In the genomic region with DNA sequence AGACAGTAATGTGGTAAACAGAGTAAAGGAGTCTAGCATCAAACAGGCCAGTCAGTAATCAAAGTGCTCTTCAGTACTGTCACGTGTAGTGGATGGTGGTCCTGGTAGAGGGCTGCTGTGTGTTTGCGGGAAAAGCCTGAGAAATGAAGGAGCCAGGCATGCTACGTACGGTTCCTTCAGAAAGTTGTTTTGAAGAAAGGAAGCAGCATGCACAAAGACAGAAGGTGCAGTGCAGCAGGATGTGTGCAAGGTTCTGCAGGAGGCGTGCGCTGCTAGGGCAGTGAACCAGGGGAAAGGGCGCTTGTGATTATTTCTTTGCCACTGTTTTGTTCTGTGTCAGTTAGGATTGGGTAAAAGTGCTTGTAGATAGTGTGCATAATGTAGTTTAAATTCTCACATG, we compare ENCODE assay signal across 22 mouse cellular contexts. TPM values are rescaled to one million over a fixed set of nuclear protein-coding genes. Genes with fewer than 3 reads are reported as not detected.
DNase-seq lines count a peak whose midpoint lies in the region; ATAC-seq and TF ChIP-seq lines count a peak whose summit lies in the region.
"Had no signal": no experiment of that assay in that cellular context is flagged by ENCODE, and none has a peak within 500 bp of the region (broad histone marks: within the 10 kb centered on the region; RNA-seq: fewer than 3 reads in every experiment).

No protein-coding gene starts in this region.

- H3K4me3 ChIP-seq in hindbrain, embryonic 13.5 days, result no peak overlapping the region
- H3K4me3 ChIP-seq in hindbrain, embryonic 12.5 days, result no peak overlapping the region
- no peak overlapping the region for H3K4me3 ChIP-seq in olfactory bulb, adult 2 months (ENCODE audit: insufficient read depth, low read depth, low read length)
- H3K4me3 ChIP-seq: kidney, embryonic 15.5 days; limb, embryonic 13.5 days; liver, embryonic 13.5 days; lung, embryonic 15.5 days; midbrain, embryonic 12.5 days had no signal

- no peaks in the 10 kb centered on the region for H3K9me3 ChIP-seq in hindbrain, embryonic 13.5 days
- no peaks in the 10 kb centered on the region for H3K9me3 ChIP-seq in hindbrain, embryonic 12.5 days (replicated peaks)
- H3K9me3 ChIP-seq: kidney, embryonic 15.5 days; limb, embryonic 13.5 days; liver, embryonic 13.5 days; lung, embryonic 15.5 days; midbrain, embryonic 12.5 days had no signal

- H3K36me3 ChIP-seq in hindbrain, embryonic 13.5 days, result peaks cover 6% of the 10 kb centered on the region; the same call in 1 of the 2 replicates
- peaks cover 8% of the 10 kb centered on the region; the same call in 1 of the 2 replicates for H3K36me3 ChIP-seq in hindbrain, embryonic 12.5 days
- H3K36me3 ChIP-seq: liver, embryonic 13.5 days; lung, embryonic 15.5 days had no signal

- TF ChIP-seq CTCF in olfactory bulb, adult 2 months (IDR thresholded peaks at IDR 0.05; ENCODE audit: insufficient read depth, low read depth, low read length), result no peak

- H3K4me2 ChIP-seq in hindbrain, embryonic 13.5 days, result no peak overlapping the region
- H3K4me2 ChIP-seq in hindbrain, embryonic 12.5 days (replicated peaks), result no peak overlapping the region
- H3K4me2 ChIP-seq: kidney, embryonic 15.5 days; limb, embryonic 13.5 days; liver, embryonic 13.5 days; lung, embryonic 15.5 days; midbrain, embryonic 12.5 days had no signal

- no peak overlapping the region for H3K27ac ChIP-seq in hindbrain, embryonic 13.5 days
- H3K27ac ChIP-seq in hindbrain, embryonic 12.5 days, result no peak overlapping the region
- H3K27ac ChIP-seq in olfactory bulb, adult 2 months (ENCODE audit: insufficient read depth, low read depth, low read length), result peak overlapping the region; percentile 22; the same call in 1 of the 2 replicates
- H3K27ac ChIP-seq: kidney, embryonic 15.5 days; limb, embryonic 13.5 days; liver, embryonic 13.5 days; lung, embryonic 15.5 days; midbrain, embryonic 12.5 days had no signal

- peak; percentile 37 to 51 for DNase-seq in CD8-positive naive resting alpha-beta T cell, adult 2 months (ENCODE audit: low read depth in 2 of 2, low spot score in 2 of 2)
- DNase-seq in thymus, postnatal 25 days, result peak; percentile 67
- no peak for DNase-seq in gastrocnemius, postnatal 36 days
- DNase-seq in left cerebral cortex, adult 11 months (ENCODE audit: low spot score), result no peak
- DNase-seq in heart, postnatal 10 days, result no peak
- DNase-seq: cerebellum, adult 18-20 months; cerebellum, postnatal 36 days; gastrocnemius, postnatal 14 days; liver, embryonic 13.5 days; right cerebral cortex, postnatal 14 days; spleen, adult 18-20 months had no signal

- H3K9ac ChIP-seq in hindbrain, embryonic 13.5 days, result peak overlapping the region; percentile 24; the same call in 1 of the 2 replicates
- no peak overlapping the region for H3K9ac ChIP-seq in hindbrain, embryonic 12.5 days
- H3K9ac ChIP-seq: kidney, embryonic 15.5 days; limb, embryonic 13.5 days; liver, embryonic 13.5 days; lung, embryonic 15.5 days; midbrain, embryonic 12.5 days had no signal

- peaks cover 31% of the 10 kb centered on the region for H3K4me1 ChIP-seq in hindbrain, embryonic 13.5 days (replicated peaks)
- H3K4me1 ChIP-seq in hindbrain, embryonic 12.5 days, result peaks cover 17% of the 10 kb centered on the region
- H3K4me1 ChIP-seq in olfactory bulb, adult 2 months (ENCODE audit: control insufficient read depth, insufficient read depth, low read length), result peaks cover 32% of the 10 kb centered on the region

- ATAC-seq in hindbrain, embryonic 13.5 days (ENCODE audit: low FRiP score), result no peak
- no peak for ATAC-seq in hindbrain, embryonic 12.5 days (ENCODE audit: low FRiP score)
- ATAC-seq: intestine, embryonic 16.5 days; Patski had no signal

- intact Hi-C loops in gastrocnemius, postnatal 36 days (cut with DNase I), result no loop called here
- intact Hi-C loops in heart, postnatal 10 days (cut with DNase I), result no loop called here

- H3K27me3 ChIP-seq in hindbrain, embryonic 13.5 days, result no peaks in the 10 kb centered on the region
- H3K27me3 ChIP-seq in hindbrain, embryonic 12.5 days, result no peaks in the 10 kb centered on the region
- H3K27me3 ChIP-seq: kidney, embryonic 15.5 days; limb, embryonic 13.5 days; liver, embryonic 13.5 days; lung, embryonic 15.5 days; midbrain, embryonic 12.5 days; Patski had no signal

- no peak for TF ChIP-seq POLR2A in olfactory bulb, adult 2 months (IDR thresholded peaks at IDR 0.05; ENCODE audit: insufficient read depth, low read depth, low read length)

- 86% methylated on average over 7 of the region's 7 CpGs for WGBS in hindbrain, embryonic 13.5 days
- 93% methylated on average over 7 of the region's 7 CpGs for WGBS in hindbrain, embryonic 12.5 days
- 45% methylated on average over 7 of the region's 7 CpGs for WGBS in olfactory bulb, adult 2 months

RNA-seq across cellular contexts. Expression of a gene that starts 2.8 kb away (rescaled TPM):
- 49.3 and 56.9 TPM in 2 replicates for polyA plus RNA-seq in hindbrain, embryonic 13.5 days (2015; fragmentation: Nextera tagmentation; extraction: Ambion mirVana)
- 60.0 and 60.3 TPM in 2 replicates for polyA plus RNA-seq in hindbrain, embryonic 12.5 days (2016; fragmentation: Nextera tagmentation; extraction: Ambion mirVana)
- not detected in 2 replicates for polyA plus RNA-seq in olfactory bulb, adult 2 months (2012; ENCODE audit: insufficient read depth, insufficient read length, low replicate concordance, missing spikeins)
- total RNA-seq in gastrocnemius, postnatal 36 days (2021), result 10 to 100 TPM; 25.3 to 27.3 TPM
- total RNA-seq in heart, postnatal 10 days (2021), result 10 to 100 TPM; 23.8 to 24.4 TPM

RNA-seq across cellular contexts. Expression of a gene that starts 34.4 kb away (rescaled TPM):
- 0.21 and 0.36 TPM in 2 replicates for polyA plus RNA-seq in hindbrain, embryonic 13.5 days (2015; fragmentation: Nextera tagmentation; extraction: Ambion mirVana)
- polyA plus RNA-seq in hindbrain, embryonic 12.5 days (2016; fragmentation: Nextera tagmentation; extraction: Ambion mirVana), result 0.21 TPM in 1 of 2 replicates, not detected in the other
- polyA plus RNA-seq in olfactory bulb, adult 2 months (2012; ENCODE audit: insufficient read depth, insufficient read length, low replicate concordance, missing spikeins), result not detected in 2 replicates
- total RNA-seq in gastrocnemius, postnatal 36 days (2021), result not detected
- under 1 TPM; 0.27 to 0.45 TPM for total RNA-seq in heart, postnatal 10 days (2021)
- total RNA-seq: gastrocnemius, postnatal 14 days; layer of hippocampus, postnatal 14 days; left cerebral cortex, postnatal 10 days had no signal
- polyA plus RNA-seq: liver, embryonic 13.5 days had no signal

Comparison
In these comparisons a context has a peak if more than half of its experiments do, and no peak if none do; other contexts are left out.
1. DNase-seq: peak in CD8-positive naive resting alpha-beta T cell, adult 2 months (2 of 2) and thymus, postnatal 25 days (single experiment); none in gastrocnemius, postnatal 36 days (0 of 2), left cerebral cortex, adult 11 months (single experiment) and heart, postnatal 10 days (0 of 2).